Mouse (Mus musculus) c-Kit-positive CD71-positive TER-119-positive erythroid progenitor cells, embryonic 14.5 days (primary cell): Measurements from ENCODE around the gene Dynlt1a.
A peak's percentile ranks its signal among the peaks of the same experiment; 100 is the strongest.
"Not testable (repeated sequence)": the region's sequence is repeated elsewhere in the genome, so short reads cannot be mapped to it uniquely, and the experiment has no call there.

ENCODE experiments used
- DNase-seq: peaks from one replicate; pipeline ENCODE4 v3.0.0-alpha.2; 2013; ENCODE audit warnings: low spot score

Gene Dynlt1a

DNA sequence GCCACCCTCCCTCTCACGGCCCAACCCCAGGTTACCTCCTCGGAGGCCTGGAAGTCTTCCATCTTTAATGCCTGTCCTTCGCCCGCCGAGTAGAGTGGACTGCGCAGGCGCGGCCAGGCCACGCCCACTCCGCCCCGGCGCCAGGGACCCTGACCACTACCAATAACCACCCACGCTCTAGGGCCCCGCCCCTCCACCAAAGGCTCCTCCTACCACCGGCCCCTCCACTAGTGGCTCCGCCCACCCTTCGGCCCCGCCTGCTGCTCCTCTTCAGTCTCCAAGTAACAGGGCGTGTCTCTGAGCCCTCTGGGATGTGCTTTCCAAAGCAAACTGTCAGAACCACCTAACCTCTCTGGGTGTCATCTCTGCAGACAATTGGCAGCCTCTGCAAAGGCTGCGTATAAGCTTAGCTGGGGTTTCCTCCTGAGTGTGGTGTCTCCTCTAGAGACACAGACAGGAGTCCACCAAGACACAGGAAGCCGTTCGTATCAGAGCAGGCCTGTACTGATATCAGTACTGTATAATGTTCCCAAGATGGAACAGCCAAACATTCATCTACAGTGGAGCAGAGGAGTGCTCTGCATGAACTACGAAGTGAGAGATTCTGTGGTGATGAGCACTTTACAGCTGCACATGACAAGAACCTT, at the start of gene Dynlt1a:
Gene Dynlt1a (minus strand): TSS at position 162 of the 647 bp plus-strand sequence.
- DNase-seq: peak; percentile 76

GRCm38 (mm10) chr17:6355256-6355655, 38.0 kb upstream of the Dynlt1a start:
- DNase-seq: not testable (repeated sequence)

- DNase-seq: not testable (repeated sequence)
Measured at GRCm38 (mm10) chr17:6342606-6343294, 25.4 kb upstream of the Dynlt1a start.

DNA sequence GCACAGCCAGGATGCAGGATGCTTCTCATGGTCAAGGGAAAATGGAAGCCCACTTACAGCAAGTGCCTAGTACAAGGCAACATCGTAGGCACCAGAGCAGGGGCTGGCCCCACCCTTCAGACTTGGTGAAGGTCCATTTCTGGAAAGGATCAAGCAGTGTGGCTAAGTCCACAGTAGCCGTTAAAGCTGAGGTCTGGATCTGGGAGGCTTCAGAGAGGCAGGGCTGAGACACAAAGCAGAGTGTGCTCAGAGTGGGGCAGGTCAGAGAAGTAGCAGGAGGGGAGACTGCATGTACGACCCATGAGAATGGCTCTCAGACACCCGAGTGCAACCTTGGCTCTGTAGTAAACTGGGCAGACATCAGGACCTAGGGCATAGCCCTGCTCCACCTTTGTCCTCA, 11.7 kb upstream of the Dynlt1a start:
- DNase-seq: not testable (repeated sequence)

DNA sequence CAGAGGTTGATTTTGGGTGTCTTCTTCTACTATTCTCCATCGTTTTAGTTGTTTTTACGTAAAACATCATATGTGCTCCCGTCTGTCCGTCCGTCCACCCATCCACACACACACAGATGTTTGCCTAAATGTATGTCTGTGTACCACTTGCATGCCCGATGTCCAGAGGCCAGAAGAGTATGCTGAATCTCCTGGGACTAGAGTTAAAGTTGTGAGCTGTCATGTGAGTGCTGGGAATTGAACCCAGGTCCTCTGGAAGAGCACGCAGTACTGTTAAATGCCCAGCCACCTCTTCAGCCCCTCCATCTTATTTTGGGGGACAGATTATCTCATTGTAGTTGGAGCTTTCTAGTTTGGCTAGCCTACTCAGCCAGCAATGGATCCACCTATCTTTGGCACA, 10.3 kb upstream of the Dynlt1a start:
- DNase-seq: not testable (repeated sequence)

- DNase-seq: not testable (repeated sequence)
Measured at GRCm38 (mm10) chr17:6325543-6325942, 8.2 kb upstream of the Dynlt1a start.

DNA sequence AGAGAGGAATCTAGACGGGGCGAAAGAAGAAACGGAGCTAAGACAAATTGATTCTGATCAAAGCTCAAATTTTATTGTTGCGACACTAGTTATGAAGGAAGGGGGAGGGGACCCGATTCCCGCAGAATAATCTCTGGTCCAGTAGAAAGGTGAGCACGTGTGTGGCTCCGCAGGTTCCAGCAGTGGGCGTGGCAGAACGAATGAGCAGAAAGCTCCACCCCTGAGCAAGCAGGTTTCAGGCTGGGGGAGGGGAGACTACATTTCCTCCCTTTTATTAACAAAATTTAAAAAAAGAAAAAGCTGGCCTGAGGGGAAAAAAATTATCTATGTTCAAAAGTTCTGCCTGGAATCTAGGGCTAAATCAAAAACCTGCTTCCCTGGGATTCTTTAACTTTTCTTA, 7.7 kb upstream of the Dynlt1a start:
- not testable (repeated sequence) for DNase-seq

DNA sequence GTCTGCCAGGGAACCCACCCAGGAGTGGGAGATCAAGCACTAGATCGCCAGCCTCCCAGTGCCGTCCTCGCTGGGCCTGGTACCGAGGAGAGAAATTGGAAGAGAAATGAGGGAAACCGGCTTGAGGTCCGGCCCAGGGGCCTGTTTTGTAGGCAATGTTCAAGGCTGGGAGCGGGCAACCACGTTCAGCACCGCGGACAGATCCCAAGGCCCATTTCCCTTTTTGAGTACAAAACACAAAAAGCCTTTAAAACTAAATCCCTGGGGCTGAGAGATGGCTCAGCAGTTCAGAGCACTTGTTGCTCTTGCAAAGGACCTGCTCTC, 4.4 kb upstream of the Dynlt1a start:
- DNase-seq: not testable (repeated sequence)

GRCm38 (mm10) chr17:6321081-6321777, 3.9 kb upstream of the Dynlt1a start:
- not testable (repeated sequence) for DNase-seq

- DNase-seq: not testable (repeated sequence)
Measured at GRCm38 (mm10) chr17:6316379-6317126, 747 bp downstream of the Dynlt1a start.

DNA sequence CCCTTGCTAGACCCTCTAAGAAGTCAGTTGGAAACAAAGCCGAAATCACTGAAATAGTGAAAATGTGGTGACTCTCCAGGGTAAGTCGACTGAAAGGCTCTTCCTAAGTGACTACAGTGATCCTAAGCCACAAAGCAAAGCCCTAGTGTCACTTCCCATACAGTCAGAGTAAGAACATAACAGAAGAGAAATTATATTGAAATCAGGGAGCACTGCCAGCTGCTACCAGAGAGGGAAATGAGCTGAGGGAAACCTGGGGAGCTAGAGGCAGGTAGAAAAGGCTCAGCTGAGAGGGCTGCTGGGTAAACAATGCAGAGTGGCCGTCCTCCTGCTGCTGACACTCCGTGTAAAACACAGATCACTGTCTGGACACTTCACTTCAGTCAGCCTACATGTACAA, 1.6 kb downstream of the Dynlt1a start:
- not testable (repeated sequence) for DNase-seq

- not testable (repeated sequence) for DNase-seq
Measured at GRCm38 (mm10) chr17:6314493-6314892, 2.8 kb downstream of the Dynlt1a start.

DNA sequence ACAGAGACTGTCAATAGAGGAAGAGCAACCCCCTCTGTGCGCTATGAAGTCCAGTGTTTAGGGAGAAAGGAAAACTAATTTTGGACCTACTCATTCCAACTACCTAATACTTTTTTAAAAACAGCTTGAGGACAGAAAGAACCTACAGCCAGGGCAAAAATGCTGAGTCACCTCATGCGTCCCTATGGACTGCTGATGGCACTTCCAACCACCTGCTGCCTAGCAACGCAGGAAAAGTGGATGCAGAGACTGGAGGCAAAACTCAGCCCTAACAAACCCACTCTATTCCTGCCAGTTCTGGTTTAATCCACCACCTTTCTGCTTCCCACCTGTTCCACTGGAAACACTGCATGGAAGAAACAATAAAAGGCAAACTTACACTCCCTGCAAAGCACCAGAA, 4.5 kb downstream of the Dynlt1a start:
- not testable (repeated sequence) for DNase-seq

- DNase-seq: not testable (repeated sequence)
Measured at GRCm38 (mm10) chr17:6311716-6312115, 5.6 kb downstream of the Dynlt1a start.

- DNase-seq: not testable (repeated sequence)
Measured at GRCm38 (mm10) chr17:6306503-6306902, 10.8 kb downstream of the Dynlt1a start.

DNA sequence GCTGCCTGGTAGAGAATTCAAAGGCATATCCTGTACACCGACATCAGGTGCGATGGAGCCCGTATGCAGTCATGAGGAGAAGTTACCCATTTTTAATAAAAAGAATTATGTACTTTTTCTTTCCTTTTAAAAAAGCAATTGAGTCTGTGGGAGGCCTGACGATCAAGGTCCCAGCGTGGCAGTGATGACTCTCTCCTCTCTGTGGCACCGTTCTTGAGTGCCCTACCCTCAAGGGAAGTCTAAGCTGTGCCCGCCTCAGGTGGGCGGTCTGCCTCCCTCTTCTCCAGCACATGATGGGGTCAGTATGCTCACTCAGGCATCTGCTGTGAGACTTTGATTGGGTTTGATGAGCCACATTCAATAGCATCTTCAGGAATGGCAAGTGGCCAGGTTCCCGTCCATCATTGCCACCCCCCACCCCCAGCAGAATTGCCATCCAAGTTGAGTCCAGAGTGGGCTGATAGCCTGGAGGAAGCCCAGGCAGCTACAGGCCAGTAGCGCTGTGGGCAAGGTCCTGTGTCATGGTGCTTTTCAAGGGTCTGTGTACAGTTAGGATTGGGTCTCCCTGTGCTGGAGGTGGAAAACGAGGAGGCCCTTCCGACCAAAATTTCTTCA, 11.5 kb downstream of the Dynlt1a start:
- DNase-seq: not testable (repeated sequence)

GRCm38 (mm10) chr17:6304891-6305290, 12.4 kb downstream of the Dynlt1a start:
- DNase-seq: not testable (repeated sequence)

GRCm38 (mm10) chr17:6300190-6300863, 17.0 kb downstream of the Dynlt1a start:
- not testable (repeated sequence) for DNase-seq

GRCm38 (mm10) chr17:6297060-6297795, 20.1 kb downstream of the Dynlt1a start:
- not testable (repeated sequence) for DNase-seq

DNA sequence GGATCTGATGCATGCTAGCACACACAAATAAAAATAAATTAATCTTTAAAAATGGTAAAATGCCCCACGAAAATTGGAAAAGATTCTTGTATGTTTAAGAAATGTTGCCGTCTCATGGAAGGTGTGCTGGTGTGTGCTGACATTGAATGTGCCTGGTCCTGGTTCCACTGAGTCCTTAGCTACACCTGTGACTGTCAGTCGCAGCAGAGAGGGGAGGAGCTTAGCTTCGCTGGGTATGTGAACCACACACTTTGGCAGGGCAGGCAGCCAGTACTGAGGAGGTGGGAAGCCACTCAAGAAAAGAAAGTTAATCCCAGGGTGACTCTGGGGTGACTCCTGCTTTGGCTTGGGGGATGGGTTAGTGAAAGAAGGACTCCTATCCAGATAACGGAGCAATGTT, 23.4 kb downstream of the Dynlt1a start:
- not testable (repeated sequence) for DNase-seq
